Mouse (Mus musculus): ENCODE results near the gene Zc3h10. TPM values are rescaled to one million over a fixed set of nuclear protein-coding genes. Genes with fewer than 3 reads are reported as not detected.
A peak's percentile ranks its signal among the peaks of the same experiment; 100 is the strongest.

Gene Zc3h10
- 13.3 and 13.6 TPM in 2 replicates for polyA plus RNA-seq (2015; fragmentation: Nextera tagmentation; extraction: Ambion mirVana)

- Histone ChIP-seq H3K9me3 (ENCODE audit: control insufficient read depth, low read length) (no peaks in the 10 kb centered on the region), H3K9ac (ENCODE audit: low read depth, low read length) (peak within 1 kb of the TSS; percentile 84), H3K4me3 (ENCODE audit: low read length) (peak within 1 kb of the TSS; percentile 72), H3K27ac (ENCODE audit: low read length) (peak within 1 kb of the TSS; percentile 95), H3K27me3 (replicated peaks; ENCODE audit: control insufficient read depth, insufficient read depth, low read length) (no peaks in the 10 kb centered on the region), H3K4me1 (ENCODE audit: control insufficient read depth, insufficient read depth, low read length) (0 out of 2 replicates have a peak, but pooled peaks cover 4% of the 10 kb centered on the region), H3K4me2 (ENCODE audit: low read depth, low read length) (peak within 1 kb of the TSS; percentile 75), H3K36me3 (ENCODE audit: control insufficient read depth, insufficient read depth, low read length) (peaks cover 15% of the 10 kb centered on the region)
- peak; percentile 90 for ATAC-seq
- 0% methylated on average over 48 of the region's 50 CpGs for WGBS
Observed at GRCm38 (mm10) chr10:128547361-128548032, at the start of gene Zc3h10. TSS of gene Zc3h10 (minus strand) at chr10:128547774.

GRCm38 (mm10) chr10:128592797-128593196 lies 45.2 kb upstream of the Zc3h10 start:
- Histone ChIP-seq H3K4me2 (ENCODE audit: low read depth, low read length) (no peak overlapping the region), H3K36me3 (ENCODE audit: control insufficient read depth, insufficient read depth, low read length) (no peaks in the 10 kb centered on the region), H3K27me3 (replicated peaks; ENCODE audit: control insufficient read depth, insufficient read depth, low read length) (peaks cover 4% of the 10 kb centered on the region; the same call in 1 of the 2 replicates)

GRCm38 (mm10) chr10:128591436-128591835 lies 43.9 kb upstream of the Zc3h10 start:
- no peak overlapping the region for H3K4me3 ChIP-seq (ENCODE audit: low read length)
- no peaks in the 10 kb centered on the region for H3K9me3 ChIP-seq (ENCODE audit: control insufficient read depth, low read length)
- peaks cover 7% of the 10 kb centered on the region; the same call in 1 of the 2 replicates for H3K4me1 ChIP-seq (ENCODE audit: control insufficient read depth, insufficient read depth, low read length)
- no peak overlapping the region for H3K9ac ChIP-seq (ENCODE audit: low read depth, low read length)
- peaks cover 4% of the 10 kb centered on the region; the same call in 1 of the 2 replicates for H3K27me3 ChIP-seq (replicated peaks; ENCODE audit: control insufficient read depth, insufficient read depth, low read length)
- H3K4me2 ChIP-seq (ENCODE audit: low read depth, low read length): no peak overlapping the region
- 84% methylated on average over 6 of the region's 6 CpGs for WGBS
- no peak for ATAC-seq
- no peaks in the 10 kb centered on the region for H3K36me3 ChIP-seq (ENCODE audit: control insufficient read depth, insufficient read depth, low read length)
- no peak overlapping the region for H3K27ac ChIP-seq (ENCODE audit: low read length)

More at GRCm38 (mm10) chr10:128592797-128593196, 45.2 kb upstream of the Zc3h10 start:
- Histone ChIP-seq H3K4me3 (ENCODE audit: low read length) (no peak overlapping the region), H3K4me1 (ENCODE audit: control insufficient read depth, insufficient read depth, low read length) (no peaks in the 10 kb centered on the region), H3K9ac (ENCODE audit: low read depth, low read length) (no peak overlapping the region), H3K9me3 (ENCODE audit: control insufficient read depth, low read length) (no peaks in the 10 kb centered on the region), H3K27ac (ENCODE audit: low read length) (no peak overlapping the region)
- no peak for ATAC-seq
- 79% methylated on average over 5 of the region's 5 CpGs for WGBS

GRCm38 (mm10) chr10:128590193-128590690 lies 42.7 kb upstream of the Zc3h10 start:
- peaks cover 8% of the 10 kb centered on the region; the same call in 1 of the 2 replicates for H3K4me1 ChIP-seq (ENCODE audit: control insufficient read depth, insufficient read depth, low read length)
- ATAC-seq: peak; percentile 0; the same call in 1 of the 2 replicates
- peak overlapping the region; percentile 96 for H3K27ac ChIP-seq (ENCODE audit: low read length)
- WGBS: under 1% methylated on average over 43 of the region's 43 CpGs
- peak overlapping the region; percentile 84 for H3K9ac ChIP-seq (ENCODE audit: low read depth, low read length)
- peak overlapping the region; percentile 66 for H3K4me3 ChIP-seq (ENCODE audit: low read length)
- H3K4me2 ChIP-seq (ENCODE audit: low read depth, low read length): peak overlapping the region; percentile 91
- no peaks in the 10 kb centered on the region for H3K36me3 ChIP-seq (ENCODE audit: control insufficient read depth, insufficient read depth, low read length)
- H3K9me3 ChIP-seq (ENCODE audit: control insufficient read depth, low read length): no peaks in the 10 kb centered on the region
- peaks cover 4% of the 10 kb centered on the region; the same call in 1 of the 2 replicates for H3K27me3 ChIP-seq (replicated peaks; ENCODE audit: control insufficient read depth, insufficient read depth, low read length)

- under 1% methylated on average over 43 of the region's 43 CpGs for WGBS
- Histone ChIP-seq H3K27me3 (replicated peaks; ENCODE audit: control insufficient read depth, insufficient read depth, low read length) (peaks cover 4% of the 10 kb centered on the region; the same call in 1 of the 2 replicates), H3K4me3 (ENCODE audit: low read length) (peak within 1 kb of the TSS; percentile 66), H3K9me3 (ENCODE audit: control insufficient read depth, low read length) (no peaks in the 10 kb centered on the region), H3K4me2 (ENCODE audit: low read depth, low read length) (peak within 1 kb of the TSS; percentile 91), H3K4me1 (ENCODE audit: control insufficient read depth, insufficient read depth, low read length) (peaks cover 12% of the 10 kb centered on the region), H3K36me3 (ENCODE audit: control insufficient read depth, insufficient read depth, low read length) (no peaks in the 10 kb centered on the region), H3K27ac (ENCODE audit: low read length) (peak within 1 kb of the TSS; percentile 96), H3K9ac (ENCODE audit: low read depth, low read length) (peak within 1 kb of the TSS; percentile 84)
- peak; percentile 64 for ATAC-seq
Observed at GRCm38 (mm10) chr10:128589464-128590192, 42.1 kb upstream of the Zc3h10 start, which contains the start of gene Erbb3. TSS of gene Erbb3 (minus strand) at chr10:128589652.

- H3K27ac ChIP-seq (ENCODE audit: low read length): peak overlapping the region; percentile 96
- H3K36me3 ChIP-seq (ENCODE audit: control insufficient read depth, insufficient read depth, low read length): no peaks in the 10 kb centered on the region
- peak overlapping the region; percentile 66 for H3K4me3 ChIP-seq (ENCODE audit: low read length)
- 2% methylated on average over 23 of the region's 23 CpGs for WGBS
- H3K4me2 ChIP-seq (ENCODE audit: low read depth, low read length): peak overlapping the region; percentile 91
- peaks cover 4% of the 10 kb centered on the region; the same call in 1 of the 2 replicates for H3K27me3 ChIP-seq (replicated peaks; ENCODE audit: control insufficient read depth, insufficient read depth, low read length)
- ATAC-seq: peak; percentile 34
- H3K9ac ChIP-seq (ENCODE audit: low read depth, low read length): peak overlapping the region; percentile 84
- H3K9me3 ChIP-seq (ENCODE audit: control insufficient read depth, low read length): no peaks in the 10 kb centered on the region
- peaks cover 16% of the 10 kb centered on the region for H3K4me1 ChIP-seq (ENCODE audit: control insufficient read depth, insufficient read depth, low read length)
Observed at GRCm38 (mm10) chr10:128588775-128589463, 41.3 kb upstream of the Zc3h10 start.

- H3K4me2 ChIP-seq (ENCODE audit: low read depth, low read length): peak overlapping the region; percentile 57
- peaks cover 24% of the 10 kb centered on the region for H3K4me1 ChIP-seq (ENCODE audit: control insufficient read depth, insufficient read depth, low read length)
- peaks cover 4% of the 10 kb centered on the region; the same call in 1 of the 2 replicates for H3K27me3 ChIP-seq (replicated peaks; ENCODE audit: control insufficient read depth, insufficient read depth, low read length)
- H3K9ac ChIP-seq (ENCODE audit: low read depth, low read length): peak overlapping the region; percentile 84
- H3K4me3 ChIP-seq (ENCODE audit: low read length): peak overlapping the region; percentile 66
- ATAC-seq: peak; percentile 14
- H3K9me3 ChIP-seq (ENCODE audit: control insufficient read depth, low read length): no peaks in the 10 kb centered on the region
- 26% methylated on average over 1 of the region's 1 CpGs for WGBS
- no peaks in the 10 kb centered on the region for H3K36me3 ChIP-seq (ENCODE audit: control insufficient read depth, insufficient read depth, low read length)
- H3K27ac ChIP-seq (ENCODE audit: low read length): peak overlapping the region; percentile 96
Observed at GRCm38 (mm10) chr10:128588136-128588535, 40.6 kb upstream of the Zc3h10 start.

- H3K9me3 ChIP-seq (ENCODE audit: control insufficient read depth, low read length): no peaks in the 10 kb centered on the region
- H3K4me1 ChIP-seq (ENCODE audit: control insufficient read depth, insufficient read depth, low read length): peaks cover 25% of the 10 kb centered on the region
- H3K4me2 ChIP-seq (ENCODE audit: low read depth, low read length): peak overlapping the region; percentile 57
- peak overlapping the region; percentile 84 for H3K9ac ChIP-seq (ENCODE audit: low read depth, low read length)
- peak overlapping the region; percentile 66 for H3K4me3 ChIP-seq (ENCODE audit: low read length)
- 38% methylated on average over 8 of the region's 8 CpGs for WGBS
- H3K36me3 ChIP-seq (ENCODE audit: control insufficient read depth, insufficient read depth, low read length): peaks cover 2% of the 10 kb centered on the region; the same call in 1 of the 2 replicates
- H3K27me3 ChIP-seq (replicated peaks; ENCODE audit: control insufficient read depth, insufficient read depth, low read length): peaks cover 4% of the 10 kb centered on the region; the same call in 1 of the 2 replicates
- ATAC-seq: peak; percentile 81
- peak overlapping the region; percentile 96 for H3K27ac ChIP-seq (ENCODE audit: low read length)
Observed at GRCm38 (mm10) chr10:128587697-128588096, 40.1 kb upstream of the Zc3h10 start.
